21 mouse cellular contexts compared by ENCODE assay signal in the genomic region with DNA sequence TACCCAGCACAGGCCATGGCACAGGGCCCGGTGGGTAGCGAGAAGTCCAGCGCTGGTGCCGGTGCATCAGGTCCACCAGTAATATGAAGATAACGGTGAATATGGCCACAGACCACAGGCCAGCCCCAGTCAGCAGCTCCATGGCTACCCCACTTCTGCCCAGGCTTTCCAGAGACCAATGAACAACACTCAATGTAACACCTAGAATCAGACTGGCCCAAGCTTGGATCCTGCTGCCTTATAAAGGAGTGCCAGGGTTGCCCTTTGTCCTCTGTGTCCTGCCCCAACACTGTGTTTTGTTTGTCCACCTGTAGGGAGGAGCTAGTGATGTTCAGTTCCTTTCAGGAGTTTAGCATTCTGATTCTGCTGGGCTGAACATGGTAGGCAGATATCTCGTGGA. TPM values are rescaled to one million over a fixed set of nuclear protein-coding genes. Genes with fewer than 3 reads are reported as not detected.
"Had no signal": no experiment of that assay in that cellular context is flagged by ENCODE, and none has a peak within 500 bp of the region (broad histone marks: within the 10 kb centered on the region; RNA-seq: fewer than 3 reads in every experiment).

A gene (minus strand): TSS at position 215 of the 400 bp plus-strand sequence.

- H3K4me3 ChIP-seq: layer of hippocampus, adult 2 months; midbrain, embryonic 10.5 days; myocyte; neural tube, embryonic 15.5 days had no signal

- H3K36me3 ChIP-seq: midbrain, embryonic 10.5 days; neural tube, embryonic 15.5 days had no signal

- H3K4me1 ChIP-seq: neural tube, embryonic 15.5 days had no signal

- H3K27ac ChIP-seq: layer of hippocampus, adult 2 months; midbrain, embryonic 10.5 days; neural tube, embryonic 15.5 days had no signal

- H3K9ac ChIP-seq: lung, embryonic 14.5 days; neural tube, embryonic 15.5 days had no signal

- H3K4me2 ChIP-seq: lung, embryonic 14.5 days; neural tube, embryonic 15.5 days had no signal

- H3K9me3 ChIP-seq: midbrain, embryonic 10.5 days; neural tube, embryonic 15.5 days had no signal

- H3K27me3 ChIP-seq: neural tube, embryonic 15.5 days had no signal

- DNase-seq: kidney, adult 11 months; kidney, postnatal 10 days; kidney, postnatal 4 days; left cerebral cortex, postnatal 4 days; lung, embryonic 14.5 days; lung, postnatal 10 days; lung, postnatal 4 days; midbrain, embryonic 14.5 days; right cerebral cortex, adult 18-20 months; thymus, adult 18-20 months; thymus, postnatal 14 days had no signal

RNA-seq across cellular contexts. Expression of the gene that starts here (rescaled TPM):
- total RNA-seq: left cerebral cortex, postnatal 10 days; left cerebral cortex, postnatal 4 days; megakaryocyte, adult 5-6 weeks had no signal
- polyA plus RNA-seq: kidney, embryonic 14.5 days; limb, embryonic 14.5 days; lung, embryonic 14.5 days; midbrain, embryonic 10.5 days; midbrain, embryonic 14.5 days; myocyte; neural tube, embryonic 11.5 days; neural tube, embryonic 15.5 days; urinary bladder, adult 2 months had no signal
